Mouse (Mus musculus) neural tube, embryonic 13.5 days (tissue): Measurements from ENCODE around the gene Smtn. TPM values are rescaled to one million over a fixed set of nuclear protein-coding genes. Genes with fewer than 3 reads are reported as not detected.

Experiments
- ATAC-seq: fragments of 200-750 bp; cut with Nextera tagmentation; 2 replicates; pipeline ENCODE4 v1.8.0; 2017; ENCODE audit warnings: low read depth, mild to moderate bottlenecking, moderate TSS enrichment, moderate library complexity
- H3K27ac ChIP-seq: fragments of 300-500 bp; sonication (generic); replicated peaks from 2 replicates; pipeline ENCODE4 v1.5.1; 2015; ENCODE audit warnings: moderate library complexity, mild to moderate bottlenecking, inconsistent platforms
- H3K27me3 ChIP-seq: fragments of 300-500 bp; sonication (generic); 2 replicates; pipeline ENCODE4 v1.6.1; 2015; ENCODE audit warnings: mild to moderate bottlenecking, inconsistent platforms
- H3K36me3 ChIP-seq: fragments of 300-500 bp; sonication (generic); 2 replicates; pipeline ENCODE4 v1.6.1; 2015; ENCODE audit warnings: mild to moderate bottlenecking, inconsistent platforms
- H3K4me1 ChIP-seq: fragments of 300-500 bp; sonication (generic); replicated peaks from 2 replicates; pipeline ENCODE4 v1.6.1; 2015; ENCODE audit warnings: inconsistent platforms
- H3K4me2 ChIP-seq: fragments of 300-500 bp; sonication (generic); 2 replicates; pipeline ENCODE4 v1.6.1; 2015; ENCODE audit warnings: inconsistent platforms, mild to moderate bottlenecking, moderate library complexity
- H3K4me3 ChIP-seq: fragments of 300-500 bp; sonication (generic); 2 replicates; pipeline ENCODE4 v1.5.1; 2015; ENCODE audit warnings: mild to moderate bottlenecking, inconsistent platforms
- H3K9ac ChIP-seq: fragments of 300-500 bp; sonication (generic); 2 replicates; pipeline ENCODE4 v1.6.1; 2015; ENCODE audit warnings: moderate library complexity, mild to moderate bottlenecking, inconsistent platforms
- H3K9me3 ChIP-seq: fragments of 300-500 bp; sonication (generic); 2 replicates; pipeline ENCODE4 v1.6.1; 2016; ENCODE audit warnings: inconsistent platforms
- WGBS: fragments of 180-500 bp; shearing (Covaris S2); methylation state at CpG from one replicate; pipeline ENCODE4 v1.1.7; 2015; 5-methylcytosine and 5-hydroxymethylcytosine counted together
- polyA plus RNA-seq: library from polyadenylated mRNA; unstranded; fragments of >200 nt; fragmentation: Nextera tagmentation; extraction: Ambion mirVana; gene quantifications from 2 replicates; pipeline ENCODE4 v1.2.1, GENCODE M21; 2015

Smtn gene
- polyA plus RNA-seq, 1 experiment from 2014 or later: 20.9 TPM

- WGBS: 19% methylated on average over 9 of the region's 9 CpGs
- H3K27me3 ChIP-seq: no peaks in the 10 kb centered on the region
- ATAC-seq: no peak
- H3K27ac ChIP-seq: 0 out of 2 replicates have a peak overlapping the region, but pooled peaks have one; percentile 3
- peaks cover 8% of the 10 kb centered on the region; the same call in 1 of the 2 replicates for H3K4me1 ChIP-seq
- H3K4me2 ChIP-seq: no peak overlapping the region
- no peak overlapping the region for H3K9ac ChIP-seq
- no peak overlapping the region for H3K4me3 ChIP-seq
- no peaks in the 10 kb centered on the region for H3K36me3 ChIP-seq
- peaks cover 3% of the 10 kb centered on the region; the same call in 1 of the 2 replicates for H3K9me3 ChIP-seq
These were observed 5.3 kb upstream of the Smtn start for GRCm38 (mm10) chr11:3545531-3546241.

GRCm38 (mm10) chr11:3544409-3544808 lies 4.0 kb upstream of the Smtn start:
- no peak overlapping the region for H3K27ac ChIP-seq
- no peak overlapping the region for H3K4me3 ChIP-seq
- peaks cover 3% of the 10 kb centered on the region; the same call in 1 of the 2 replicates for H3K9me3 ChIP-seq
- no peak overlapping the region for H3K4me2 ChIP-seq
- peaks cover 11% of the 10 kb centered on the region for H3K4me1 ChIP-seq
- no peaks in the 10 kb centered on the region for H3K27me3 ChIP-seq
- WGBS: 94% methylated on average over 5 of the region's 5 CpGs
- H3K9ac ChIP-seq: no peak overlapping the region
- H3K36me3 ChIP-seq: no peaks in the 10 kb centered on the region
- no peak for ATAC-seq

- H3K4me3 ChIP-seq: no peak overlapping the region
- no peaks in the 10 kb centered on the region for H3K36me3 ChIP-seq
- H3K27ac ChIP-seq: no peak overlapping the region
- peaks cover 3% of the 10 kb centered on the region; the same call in 1 of the 2 replicates for H3K9me3 ChIP-seq
- H3K27me3 ChIP-seq: no peaks in the 10 kb centered on the region
- no peak overlapping the region for H3K4me2 ChIP-seq
- peaks cover 6% of the 10 kb centered on the region for H3K4me1 ChIP-seq
- 55% methylated on average over 5 of the region's 5 CpGs for WGBS
- no peak overlapping the region for H3K9ac ChIP-seq
- no peak for ATAC-seq
These were observed 2.6 kb upstream of the Smtn start for GRCm38 (mm10) chr11:3543001-3543400.

GRCm38 (mm10) chr11:3541932-3542331 lies 1.5 kb upstream of the Smtn start:
- peaks cover 3% of the 10 kb centered on the region; the same call in 1 of the 2 replicates for H3K9me3 ChIP-seq
- H3K36me3 ChIP-seq: no peaks in the 10 kb centered on the region
- peaks cover 14% of the 10 kb centered on the region for H3K4me1 ChIP-seq
- H3K27ac ChIP-seq: no peak overlapping the region
- no peak for ATAC-seq
- H3K9ac ChIP-seq: no peak overlapping the region
- H3K4me3 ChIP-seq: no peak overlapping the region
- H3K4me2 ChIP-seq: no peak overlapping the region
- H3K27me3 ChIP-seq: no peaks in the 10 kb centered on the region
- WGBS: 83% methylated on average over 3 of the region's 3 CpGs

- Histone ChIP-seq H3K27me3 (no peaks in the 10 kb centered on the region), H3K4me3 (peak overlapping the region; percentile 47), H3K9ac (peak overlapping the region; percentile 74), H3K9me3 (peaks cover 3% of the 10 kb centered on the region; the same call in 1 of the 2 replicates), H3K4me1 (peaks cover 32% of the 10 kb centered on the region), H3K4me2 (peak overlapping the region; percentile 92), H3K36me3 (no peaks in the 10 kb centered on the region), H3K27ac (no peak overlapping the region)
- ATAC-seq: no peak
- WGBS: 86% methylated on average over 4 of the region's 4 CpGs
These were observed 601 bp downstream of the Smtn start for GRCm38 (mm10) chr11:3539826-3540196.

- no peaks in the 10 kb centered on the region for H3K36me3 ChIP-seq
- H3K4me1 ChIP-seq: peaks cover 35% of the 10 kb centered on the region
- H3K4me3 ChIP-seq: peak overlapping the region; percentile 47
- 7% methylated on average over 33 of the region's 33 CpGs for WGBS
- ATAC-seq: peak; percentile 92
- no peaks in the 10 kb centered on the region for H3K9me3 ChIP-seq
- peak overlapping the region; percentile 74 for H3K9ac ChIP-seq
- no peaks in the 10 kb centered on the region for H3K27me3 ChIP-seq
- H3K4me2 ChIP-seq: peak overlapping the region; percentile 92
- H3K27ac ChIP-seq: no peak overlapping the region
These were observed 1.1 kb downstream of the Smtn start for GRCm38 (mm10) chr11:3539111-3539825.

- H3K4me1 ChIP-seq: peaks cover 35% of the 10 kb centered on the region
- H3K9me3 ChIP-seq: no peaks in the 10 kb centered on the region
- H3K9ac ChIP-seq: peak overlapping the region; percentile 74
- no peaks in the 10 kb centered on the region for H3K36me3 ChIP-seq
- H3K4me3 ChIP-seq: peak overlapping the region; percentile 47
- WGBS: 68% methylated on average over 4 of the region's 4 CpGs
- ATAC-seq: no peak
- H3K27me3 ChIP-seq: no peaks in the 10 kb centered on the region
- H3K27ac ChIP-seq: no peak overlapping the region
- H3K4me2 ChIP-seq: peak overlapping the region; percentile 92
These were observed 2.1 kb downstream of the Smtn start for GRCm38 (mm10) chr11:3538341-3538740.

GRCm38 (mm10) chr11:3537711-3538110 lies 2.7 kb downstream of the Smtn start:
- no peak for ATAC-seq
- peaks cover 35% of the 10 kb centered on the region for H3K4me1 ChIP-seq
- no peak overlapping the region for H3K27ac ChIP-seq
- no peaks in the 10 kb centered on the region for H3K36me3 ChIP-seq
- H3K4me2 ChIP-seq: peak overlapping the region; percentile 92
- no peaks in the 10 kb centered on the region for H3K27me3 ChIP-seq
- no peak overlapping the region for H3K9ac ChIP-seq
- H3K9me3 ChIP-seq: no peaks in the 10 kb centered on the region
- peak overlapping the region; percentile 47 for H3K4me3 ChIP-seq
- WGBS: 86% methylated on average over 3 of the region's 3 CpGs

- 0 out of 2 replicates have a peak overlapping the region, but pooled peaks have one; percentile 56 for H3K4me3 ChIP-seq
- peaks cover 4% of the 10 kb centered on the region; the same call in 1 of the 2 replicates for H3K36me3 ChIP-seq
- H3K9ac ChIP-seq: no peak overlapping the region
- WGBS: 93% methylated on average over 5 of the region's 5 CpGs
- H3K9me3 ChIP-seq: no peaks in the 10 kb centered on the region
- no peak for ATAC-seq
- no peaks in the 10 kb centered on the region for H3K27me3 ChIP-seq
- H3K27ac ChIP-seq: no peak overlapping the region
- peak overlapping the region; percentile 92 for H3K4me2 ChIP-seq
- peaks cover 35% of the 10 kb centered on the region for H3K4me1 ChIP-seq
These were observed 3.6 kb downstream of the Smtn start for GRCm38 (mm10) chr11:3536745-3537333.

GRCm38 (mm10) chr11:3536082-3536481 lies 4.3 kb downstream of the Smtn start:
- Histone ChIP-seq H3K9ac (peak overlapping the region; percentile 81), H3K4me3 (peak overlapping the region; percentile 56), H3K27me3 (no peaks in the 10 kb centered on the region), H3K27ac (peak overlapping the region; percentile 82), H3K4me2 (peak overlapping the region; percentile 92), H3K9me3 (no peaks in the 10 kb centered on the region), H3K36me3 (peaks cover 8% of the 10 kb centered on the region), H3K4me1 (peaks cover 35% of the 10 kb centered on the region)
- 48% methylated on average over 5 of the region's 5 CpGs for WGBS
- no peak for ATAC-seq

- Histone ChIP-seq H3K4me2 (peak overlapping the region; percentile 92), H3K4me3 (peak overlapping the region; percentile 56), H3K9me3 (no peaks in the 10 kb centered on the region), H3K27me3 (no peaks in the 10 kb centered on the region), H3K4me1 (peaks cover 35% of the 10 kb centered on the region), H3K9ac (peak overlapping the region; percentile 81), H3K36me3 (peaks cover 13% of the 10 kb centered on the region), H3K27ac (peak overlapping the region; percentile 82)
- under 1% methylated on average over 35 of the region's 36 CpGs for WGBS
- ATAC-seq: peak; percentile 88
These were observed 4.9 kb downstream of the Smtn start for GRCm38 (mm10) chr11:3535406-3535986.

- Histone ChIP-seq H3K4me2 (peak overlapping the region; percentile 92), H3K9me3 (no peaks in the 10 kb centered on the region), H3K27ac (peak overlapping the region; percentile 82), H3K9ac (peak overlapping the region; percentile 81), H3K27me3 (no peaks in the 10 kb centered on the region), H3K4me3 (peak overlapping the region; percentile 56; the same call in 1 of the 2 replicates), H3K4me1 (peaks cover 35% of the 10 kb centered on the region), H3K36me3 (peaks cover 15% of the 10 kb centered on the region)
- 7% methylated on average over 8 of the region's 8 CpGs for WGBS
- no peak for ATAC-seq
These were observed 5.5 kb downstream of the Smtn start for GRCm38 (mm10) chr11:3534956-3535355.
